Mouse (Mus musculus) gonadal fat pad, adult 2 months (tissue): ENCODE results near the gene G6pc2. TPM values are rescaled to one million over a fixed set of nuclear protein-coding genes. Genes with fewer than 3 reads are reported as not detected.
A peak's percentile ranks its signal among the peaks of the same experiment; 100 is the strongest.

ENCODE experiments used
- DNase-seq: peaks from one replicate; pipeline ENCODE4 v3.0.0-alpha.2; 2012; ENCODE audit warnings: low read depth
- polyA plus RNA-seq: library from polyadenylated mRNA; depleted of rRNA; stranded (reverse); fragments of >200 nt; gene quantifications from 2 replicates; pipeline ENCODE4 v1.2.3, GENCODE M21; 2012; rRNA removed

G6pc2 gene
- polyA plus RNA-seq: not detected in 2 replicates

- DNase-seq: no peak
Measured at GRCm38 (mm10) chr2:69210773-69211172, at the start of gene G6pc2. G6pc2 (plus strand) TSS chr2:69211073.

- no peak for DNase-seq
Measured at GRCm38 (mm10) chr2:69170395-69171077, 40.3 kb upstream of the G6pc2 start.

- no peak for DNase-seq
Measured at GRCm38 (mm10) chr2:69175296-69175695, 35.6 kb upstream of the G6pc2 start.

GRCm38 (mm10) chr2:69179721-69180120 lies 31.2 kb upstream of the G6pc2 start:
- DNase-seq: no peak

- DNase-seq: no peak
Measured at GRCm38 (mm10) chr2:69187990-69188389, 22.9 kb upstream of the G6pc2 start.

- DNase-seq: no peak
Measured at GRCm38 (mm10) chr2:69188732-69189131, 22.1 kb upstream of the G6pc2 start.

- DNase-seq: no peak
Measured at GRCm38 (mm10) chr2:69189222-69189621, 21.7 kb upstream of the G6pc2 start.

- no peak for DNase-seq
Measured at GRCm38 (mm10) chr2:69191059-69191458, 19.8 kb upstream of the G6pc2 start.

GRCm38 (mm10) chr2:69193555-69193954 lies 17.3 kb upstream of the G6pc2 start:
- DNase-seq: no peak

- DNase-seq: no peak
Measured at GRCm38 (mm10) chr2:69205185-69205584, 5.7 kb upstream of the G6pc2 start.

- peak; percentile 66 for DNase-seq
Measured at GRCm38 (mm10) chr2:69205791-69206351, 5.0 kb upstream of the G6pc2 start, which contains the start of gene Spc25. Spc25 (minus strand) TSS chr2:69206194.

GRCm38 (mm10) chr2:69206523-69206922 lies 4.3 kb upstream of the G6pc2 start:
- DNase-seq: no peak

GRCm38 (mm10) chr2:69209684-69210083 lies 1.2 kb upstream of the G6pc2 start:
- DNase-seq: no peak

- DNase-seq: no peak
Measured at GRCm38 (mm10) chr2:69212652-69213051, 1.8 kb downstream of the G6pc2 start.

- DNase-seq: no peak
Measured at GRCm38 (mm10) chr2:69215242-69215641, 4.4 kb downstream of the G6pc2 start.

GRCm38 (mm10) chr2:69221868-69222416 lies 11.1 kb downstream of the G6pc2 start:
- DNase-seq: no peak

GRCm38 (mm10) chr2:69222815-69223214 lies 11.9 kb downstream of the G6pc2 start:
- no peak for DNase-seq

GRCm38 (mm10) chr2:69224724-69225123 lies 13.9 kb downstream of the G6pc2 start:
- DNase-seq: no peak

- no peak for DNase-seq
Measured at GRCm38 (mm10) chr2:69226876-69227275, 16.0 kb downstream of the G6pc2 start.

GRCm38 (mm10) chr2:69228635-69229034 lies 17.8 kb downstream of the G6pc2 start:
- DNase-seq: no peak

GRCm38 (mm10) chr2:69230137-69230536 lies 19.3 kb downstream of the G6pc2 start:
- no peak for DNase-seq

- no peak for DNase-seq
Measured at GRCm38 (mm10) chr2:69232101-69232500, 21.2 kb downstream of the G6pc2 start.

- no peak for DNase-seq
Measured at GRCm38 (mm10) chr2:69234976-69235678, 24.3 kb downstream of the G6pc2 start.
